Mouse (Mus musculus) liver, embryonic 14.5 days (tissue): ENCODE measurements around the gene Fus. TPM values are rescaled to one million over a fixed set of nuclear protein-coding genes. Genes with fewer than 3 reads are reported as not detected.

ENCODE experiments used
- ATAC-seq: fragments of 200-750 bp; cut with Nextera tagmentation; 2 replicates; pipeline ENCODE4 v1.8.0; 2017; ENCODE audit warnings: moderate number of reproducible peaks, mild to moderate bottlenecking, moderate library complexity; ENCODE audit not compliant: insufficient read depth
- DNase-seq, 3 experiments: peaks; one replicate each; pipeline ENCODE4 v3.0.0-alpha.2; 2012 to 2013; ENCODE audit warnings: low read depth in 3 of 3, low spot score in 3 of 3
- H3K27ac ChIP-seq: fragments of 300-500 bp; sonication (generic); 2 replicates; pipeline ENCODE4 v1.5.1; 2014; ENCODE audit warnings: moderate library complexity, mild to moderate bottlenecking, control low read depth, inconsistent platforms
- H3K27me3 ChIP-seq: fragments of 300-500 bp; sonication (generic); 2 replicates; pipeline ENCODE4 v1.6.1; 2014; ENCODE audit warnings: mild to moderate bottlenecking, low read length, moderate library complexity; ENCODE audit not compliant: control insufficient read depth, insufficient read depth
- H3K36me3 ChIP-seq: fragments of 300-500 bp; sonication (generic); replicated peaks from 2 replicates; pipeline ENCODE4 v1.6.1; 2014; ENCODE audit warnings: low read depth; ENCODE audit not compliant: control insufficient read depth, insufficient read depth
- H3K4me1 ChIP-seq, 2 experiments: fragments of 200-500 bp in 1 of 2; fragments of 300-500 bp in 1 of 2; sonication (generic) in 1 of 2; replicated peaks; 2 replicates each; pipeline ENCODE4 v1.6.1; 2012 to 2014; ENCODE audit warnings: antibody characterized with exemption in 1 of 2, inconsistent platforms in 1 of 2, low read length in 1 of 2; ENCODE audit not compliant: control insufficient read depth in 2 of 2, insufficient read depth in 2 of 2
- H3K4me2 ChIP-seq: fragments of 300-500 bp; sonication (generic); 2 replicates; pipeline ENCODE4 v1.6.1; 2014; ENCODE audit warnings: low read depth, mild to moderate bottlenecking, control low read depth, moderate library complexity
- H3K4me3 ChIP-seq, 2 experiments: fragments of 200-500 bp in 1 of 2; fragments of 300-500 bp in 1 of 2; sonication (generic) in 1 of 2; 2 replicates each; pipeline ENCODE4 v1.5.1; 2012 to 2014; ENCODE audit warnings: low read depth in 2 of 2, low read length in 2 of 2, mild to moderate bottlenecking in 2 of 2, control low read depth in 1 of 2, inconsistent platforms in 1 of 2, moderate library complexity in 1 of 2; ENCODE audit not compliant: insufficient read depth in 1 of 2
- H3K9ac ChIP-seq: fragments of 300-500 bp; sonication (generic); replicated peaks from 2 replicates; pipeline ENCODE4 v1.6.1; 2014; ENCODE audit warnings: mild to moderate bottlenecking, control low read depth, moderate library complexity
- H3K9me3 ChIP-seq: fragments of 300-500 bp; sonication (generic); 2 replicates; pipeline ENCODE4 v1.6.1; 2016; ENCODE audit warnings: low read length, mixed read lengths; ENCODE audit not compliant: control insufficient read depth
- CTCF ChIP-seq: IDR thresholded peaks from 2 replicates; pipeline ENCODE4 v1.5.1; 2016; ENCODE audit warnings: antibody characterized with exemption, low read depth, control low read depth
- EP300 ChIP-seq: IDR thresholded peaks from 2 replicates; pipeline ENCODE4 v1.6.1; 2016; ENCODE audit warnings: antibody characterized with exemption, low read depth
- WGBS: fragments of 180-500 bp; shearing (Covaris S2); extraction: QIAGEN DNeasy Blood & Tissue Kit; methylation state at CpG from one replicate; pipeline ENCODE4 v1.1.7; 2014; ENCODE audit not compliant: insufficient replicate concordance; 5-methylcytosine and 5-hydroxymethylcytosine counted together
- polyA plus RNA-seq, 2 experiments: library from polyadenylated mRNA; depleted of rRNA in 1 of 2; stranded (reverse) in 1 of 2; unstranded in 1 of 2; fragments of >200 nt; fragmentation: Nextera tagmentation in 1 of 2; extraction: Ambion mirVana in 1 of 2; gene quantifications; 2 replicates each; pipeline versions ENCODE4 v1.2.1 to v1.2.3; 2012 to 2014

The Fus gene
- polyA plus RNA-seq, 2 experiments, result 15.8 to 278 TPM

GRCm38 (mm10) chr7:128016650-128017049 is 49.4 kb downstream of the Fus start:
- H3K9me3 ChIP-seq, result no peaks in the 10 kb centered on the region
- H3K4me2 ChIP-seq, result no peak overlapping the region
- no peak overlapping the region for H3K4me3 ChIP-seq
- DNase-seq (no peak), ATAC-seq (no peak)
- TF ChIP-seq EP300 (no peak), CTCF (no peak)
- H3K27ac ChIP-seq, result no peak overlapping the region
- no peak overlapping the region for H3K9ac ChIP-seq
- 77% methylated on average over 6 of the region's 6 CpGs for WGBS
- H3K36me3 ChIP-seq, result no peaks in the 10 kb centered on the region
- no peaks in the 10 kb centered on the region for H3K4me1 ChIP-seq
- no peaks in the 10 kb centered on the region for H3K27me3 ChIP-seq

GRCm38 (mm10) chr7:128018275-128018674 is 51.0 kb downstream of the Fus start:
- Histone ChIP-seq H3K9me3 (no peaks in the 10 kb centered on the region), H3K4me1 (no peaks in the 10 kb centered on the region), H3K4me2 (no peak overlapping the region), H3K27me3 (no peaks in the 10 kb centered on the region), H3K36me3 (no peaks in the 10 kb centered on the region), H3K4me3 (no peak overlapping the region), H3K27ac (no peak overlapping the region), H3K9ac (no peak overlapping the region)
- ATAC-seq (no peak), DNase-seq (no peak)
- WGBS, result 49% methylated on average over 3 of the region's 3 CpGs
- TF ChIP-seq CTCF (no peak), EP300 (no peak)

GRCm38 (mm10) chr7:128019187-128019586 is 51.9 kb downstream of the Fus start:
- Histone ChIP-seq H3K9ac (no peak overlapping the region), H3K4me1 (no peaks in the 10 kb centered on the region), H3K36me3 (no peaks in the 10 kb centered on the region), H3K27me3 (no peaks in the 10 kb centered on the region), H3K27ac (no peak overlapping the region), H3K9me3 (no peaks in the 10 kb centered on the region), H3K4me2 (no peak overlapping the region), H3K4me3 (no peak overlapping the region)
- ATAC-seq, result no peak
- TF ChIP-seq CTCF, result no peak
- TF ChIP-seq EP300, result no peak
- WGBS, result 37% methylated on average over 2 of the region's 2 CpGs
- DNase-seq, result no peak

GRCm38 (mm10) chr7:128022974-128023373 is 55.7 kb downstream of the Fus start:
- TF ChIP-seq CTCF, result peak; percentile 62
- TF ChIP-seq EP300, result no peak
- 45% methylated on average over 8 of the region's 8 CpGs for WGBS
- H3K4me3 ChIP-seq, result no peak overlapping the region
- DNase-seq (peak in 1 of 3 experiments; percentile 9), ATAC-seq (no peak)
- no peaks in the 10 kb centered on the region for H3K36me3 ChIP-seq
- no peaks in the 10 kb centered on the region for H3K27me3 ChIP-seq
- no peak overlapping the region for H3K4me2 ChIP-seq
- H3K9ac ChIP-seq, result no peak overlapping the region
- no peaks in the 10 kb centered on the region for H3K4me1 ChIP-seq
- H3K9me3 ChIP-seq, result no peaks in the 10 kb centered on the region
- no peak overlapping the region for H3K27ac ChIP-seq

GRCm38 (mm10) chr7:128023565-128023964 is 56.3 kb downstream of the Fus start:
- ATAC-seq (no peak), DNase-seq (no peak)
- Histone ChIP-seq H3K27ac (no peak overlapping the region), H3K4me3 (no peak overlapping the region), H3K4me1 (no peaks in the 10 kb centered on the region), H3K36me3 (no peaks in the 10 kb centered on the region), H3K27me3 (no peaks in the 10 kb centered on the region), H3K9me3 (no peaks in the 10 kb centered on the region), H3K9ac (no peak overlapping the region), H3K4me2 (no peak overlapping the region)
- WGBS, result 73% methylated on average over 4 of the region's 4 CpGs
- TF ChIP-seq EP300 (no peak), CTCF (no peak)
